11 mouse cellular contexts compared by ENCODE assay signal in the genomic region with DNA sequence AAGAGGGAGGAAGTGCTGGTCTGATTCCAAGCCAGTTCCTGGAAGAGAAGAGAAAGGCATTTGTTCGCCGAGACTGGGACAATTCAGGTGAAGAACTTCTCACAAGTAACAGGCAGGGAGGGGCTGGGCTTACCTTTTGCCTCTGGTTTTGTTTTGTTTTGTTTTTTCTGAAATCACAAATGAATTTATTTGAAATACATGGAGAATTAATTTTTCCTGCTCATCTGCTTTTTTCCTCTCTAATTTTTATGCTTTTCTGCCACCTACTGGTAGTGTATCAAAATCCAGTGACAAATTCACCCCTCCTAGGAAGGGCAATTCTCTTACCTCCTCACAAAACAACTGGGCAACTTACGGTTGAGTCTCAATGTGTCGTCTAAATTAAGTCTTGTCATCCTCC.
DNase-seq lines count a peak whose midpoint lies in the region; ATAC-seq lines count a peak whose summit lies in the region.
"Had no signal": no experiment of that assay in that cellular context is flagged by ENCODE, and none has a peak within 500 bp of the region (broad histone marks: within the 10 kb centered on the region; RNA-seq: fewer than 3 reads in every experiment).

No protein-coding gene starts in this region.

- no peaks in the 10 kb centered on the region for H3K4me1 ChIP-seq in hindbrain, embryonic 16.5 days (ENCODE audit: control insufficient read depth, insufficient read depth, low read depth, low read length)
- H3K4me1 ChIP-seq: liver, embryonic 13.5 days had no signal

- H3K9ac ChIP-seq in hindbrain, embryonic 16.5 days (ENCODE audit: low read depth, low read length): no peak overlapping the region
- H3K9ac ChIP-seq: embryonic facial prominence, embryonic 12.5 days; liver, embryonic 13.5 days had no signal

- DNase-seq in cerebellum, adult 9-11 months: peak; percentile 4
- DNase-seq in cerebellum, adult 18-20 months: no peak
- peak; percentile 17 to 21 for DNase-seq in kidney, adult 8-10 months
- no peak for DNase-seq in kidney, adult 11 months
- peak; percentile 10 for DNase-seq in thymus, postnatal 14 days
- DNase-seq in thymus, postnatal 4 days: no peak
- DNase-seq: gastrocnemius, postnatal 25 days; liver, embryonic 13.5 days had no signal

- no peak overlapping the region for H3K4me3 ChIP-seq in hindbrain, embryonic 16.5 days (ENCODE audit: low read length)
- H3K4me3 ChIP-seq: embryonic facial prominence, embryonic 12.5 days; liver, embryonic 13.5 days had no signal

- 0 out of 2 replicates have a peak, but pooled peaks cover 3% of the 10 kb centered on the region for H3K36me3 ChIP-seq in hindbrain, embryonic 16.5 days (ENCODE audit: control insufficient read depth, insufficient read depth, low read length)

- H3K27ac ChIP-seq in hindbrain, embryonic 16.5 days (ENCODE audit: low read depth, low read length): no peak overlapping the region
- H3K27ac ChIP-seq: embryonic facial prominence, embryonic 12.5 days; liver, embryonic 13.5 days had no signal

- H3K4me2 ChIP-seq in hindbrain, embryonic 16.5 days (ENCODE audit: low read length): no peak overlapping the region
- H3K4me2 ChIP-seq: embryonic facial prominence, embryonic 12.5 days; liver, embryonic 13.5 days had no signal

- H3K9me3 ChIP-seq in hindbrain, embryonic 16.5 days (ENCODE audit: control insufficient read depth, low read length): no peaks in the 10 kb centered on the region
- H3K9me3 ChIP-seq: embryonic facial prominence, embryonic 12.5 days; liver, embryonic 13.5 days had no signal

- 78% methylated on average over 4 of the region's 4 CpGs for WGBS in hindbrain, embryonic 16.5 days

- ATAC-seq in frontal cortex, adult (ENCODE audit: low TSS enrichment): no peak
- ATAC-seq in hindbrain, embryonic 16.5 days: no peak

- H3K27me3 ChIP-seq in hindbrain, embryonic 16.5 days (replicated peaks; ENCODE audit: control insufficient read depth, insufficient read depth, low read length): no peaks in the 10 kb centered on the region
- H3K27me3 ChIP-seq: embryonic facial prominence, embryonic 12.5 days; liver, embryonic 13.5 days had no signal

Comparison
In these comparisons a context has a peak if more than half of its experiments do, and no peak if none do; other contexts are left out.
1. DNase-seq: peak in cerebellum, adult 9-11 months (single experiment), kidney, adult 8-10 months (2 of 2) and thymus, postnatal 14 days (single experiment); none in cerebellum, adult 18-20 months (0 of 2), kidney, adult 11 months (single experiment) and thymus, postnatal 4 days (single experiment).